Mouse (Mus musculus) adipose tissue, adult 10 weeks (tissue): Measurements from ENCODE around the gene 6030408B16Rik. TPM values are rescaled to one million over a fixed set of nuclear protein-coding genes. Genes with fewer than 3 reads are reported as not detected.

Source experiments
- polyA plus RNA-seq: library from polyadenylated mRNA; stranded (reverse); fragments of 350-450 nt; fragmentation: Illumina TruSeq; extraction: RNeasy Lipid Tissue Mini Kit (QIAGEN cat#74804); gene quantifications from one replicate; pipeline ENCODE4 v1.2.3, GENCODE M21; 2014; ENCODE audit warnings: low read depth, low replicate concordance

6030408B16Rik gene
- polyA plus RNA-seq = 3.1 TPM

GRCm38 (mm10) chr15:101293025-101293621 lies at the start of gene 6030408B16Rik:
Gene 6030408B16Rik (plus strand): TSS chr15:101293212.

GRCm38 (mm10) chr15:101253886-101254795 lies 38.9 kb upstream of the 6030408B16Rik start, which contains the start of gene Nr4a1:
Gene Nr4a1 (plus strand): TSS chr15:101254269.

GRCm38 (mm10) chr15:101283911-101284750 lies 8.9 kb upstream of the 6030408B16Rik start, which contains the start of gene Atg101:
Gene Atg101 (plus strand): TSS chr15:101284272.

Other genes starting within 250 kb of the 6030408B16Rik start
- gene Gm47841, start 245.8 kb upstream of the 6030408B16Rik start, polyA plus RNA-seq = 0.72 TPM
- gene Fignl2, start 214.6 kb upstream of the 6030408B16Rik start, polyA plus RNA-seq = 3.7 TPM
- gene Ankrd33, start 177.5 kb upstream of the 6030408B16Rik start, polyA plus RNA-seq = not detected
- 26.2 TPM for gene Acvrl1, start 164.7 kb upstream of the 6030408B16Rik start, polyA plus RNA-seq
- 25.3 TPM for gene Acvr1b, start 119.1 kb upstream of the 6030408B16Rik start, polyA plus RNA-seq
- gene Grasp, start 69.0 kb upstream of the 6030408B16Rik start, polyA plus RNA-seq = 4.1 TPM
- 34.9 TPM for gene Nr4a1, start 38.9 kb upstream of the 6030408B16Rik start, polyA plus RNA-seq
- gene Atg101, start 8.9 kb upstream of the 6030408B16Rik start, polyA plus RNA-seq = 23.9 TPM
- gene Krt80, start 77.0 kb downstream of the 6030408B16Rik start, polyA plus RNA-seq = 5.3 TPM
- gene Krt7, start 117.8 kb downstream of the 6030408B16Rik start, polyA plus RNA-seq = 24.7 TPM
- not detected for gene Krt87, start 145.6 kb downstream of the 6030408B16Rik start, polyA plus RNA-seq
- 3.5 TPM for gene Krt88, start 154.5 kb downstream of the 6030408B16Rik start, polyA plus RNA-seq
- not detected for gene Krt81, start 170.5 kb downstream of the 6030408B16Rik start, polyA plus RNA-seq
- gene Krt86, start 180.3 kb downstream of the 6030408B16Rik start, polyA plus RNA-seq = not detected
- not detected for gene Krt83, start 198.3 kb downstream of the 6030408B16Rik start, polyA plus RNA-seq
- not detected for gene Gm49425, start 224.0 kb downstream of the 6030408B16Rik start, polyA plus RNA-seq
- not detected for gene Krt84, start 239.6 kb downstream of the 6030408B16Rik start, polyA plus RNA-seq